Mouse (Mus musculus): ENCODE measurements around the gene Tnnc1.

GRCm38 (mm10) chr14:31230442-31230841 lies 22.3 kb downstream of the Tnnc1 start:
- TF ChIP-seq CTCF (IDR thresholded peaks at IDR 0.05; ENCODE audit: extremely low read depth, insufficient read depth, insufficient read length, insufficient replicate concordance), result no peak
- TF ChIP-seq POLR2A (IDR thresholded peaks at IDR 0.05; ENCODE audit: low read depth, low read length), result no peak

All from spleen, adult 2 months (tissue).